Mouse (Mus musculus): ENCODE results near the gene Tmem179. TPM values are rescaled to one million over a fixed set of nuclear protein-coding genes. Genes with fewer than 3 reads are reported as not detected.

The Tmem179 gene
- total RNA-seq, 2 experiments from 2014 or later = not detected

GRCm38 (mm10) chr12:112463750-112464444 lies 52.6 kb downstream of the Tmem179 start:
- no peak for DNase-seq (ENCODE audit: low spot score)

- no peak for DNase-seq (ENCODE audit: low spot score)
These were observed 53.3 kb downstream of the Tmem179 start for GRCm38 (mm10) chr12:112463209-112463608.

- no peak for DNase-seq (ENCODE audit: low spot score)
These were observed 54.1 kb downstream of the Tmem179 start for GRCm38 (mm10) chr12:112462423-112462822.

GRCm38 (mm10) chr12:112457839-112458238 lies 58.7 kb downstream of the Tmem179 start:
- DNase-seq (ENCODE audit: low spot score) = no peak

GRCm38 (mm10) chr12:112456144-112456713 lies 60.3 kb downstream of the Tmem179 start:
- DNase-seq (ENCODE audit: low spot score) = no peak

- DNase-seq (ENCODE audit: low spot score) = no peak
These were observed 64.7 kb downstream of the Tmem179 start for GRCm38 (mm10) chr12:112451826-112452225.

- DNase-seq (ENCODE audit: low spot score) = no peak
These were observed 65.2 kb downstream of the Tmem179 start for GRCm38 (mm10) chr12:112451381-112451780.

GRCm38 (mm10) chr12:112450883-112451282 lies 65.7 kb downstream of the Tmem179 start:
- no peak for DNase-seq (ENCODE audit: low spot score)

Other genes with a start within 250 kb of the Tmem179 start
- 1 to 10 TPM; 1.9 to 2.7 TPM for gene A530016L24Rik, start 27.3 kb downstream of the Tmem179 start, total RNA-seq (2021)
- gene Inf2, start 72.0 kb upstream of the Tmem179 start, total RNA-seq (2021) = 10 to 100 TPM in 1 of 2 experiments, 1 to 10 TPM in 1; 7.7 to 11.0 TPM
- gene Adssl1, start 103.3 kb upstream of the Tmem179 start, total RNA-seq (2021) = 1,000 to 10,000 TPM in 1 of 2 experiments, 100 to 1,000 TPM in 1; 975 to 1,075 TPM
- 10 to 100 TPM; 21.6 to 22.7 TPM for gene Siva1, start 127.9 kb upstream of the Tmem179 start, total RNA-seq (2021)
- 10 to 100 TPM; 44.7 to 49.5 TPM for gene Akt1, start 158.1 kb upstream of the Tmem179 start, total RNA-seq (2021)
- under 1 TPM; 0.59 to 0.90 TPM for gene Zbtb42, start 162.1 kb upstream of the Tmem179 start, total RNA-seq (2021)
- gene Cep170b, start 203.7 kb upstream of the Tmem179 start, total RNA-seq (2021) = 10 to 100 TPM in 1 of 2 experiments, 1 to 10 TPM in 1; 9.0 to 12.8 TPM
- 1 to 10 TPM; 1.3 to 3.4 TPM for gene Pld4, start 243.9 kb upstream of the Tmem179 start, total RNA-seq (2021)

Data from gastrocnemius, adult 18-20 months (tissue).